Mouse (Mus musculus) embryo, embryonic 9.5 days (tissue): Measurements from ENCODE around the gene Pola2.
A peak's percentile ranks its signal among the peaks of the same experiment; 100 is the strongest.

ENCODE experiments used
- DNase-seq: peaks from one replicate; pipeline ENCODE4 v3.0.0-alpha.2; 2017; ENCODE audit errors: extremely low spot score

The Pola2 gene

DNA sequence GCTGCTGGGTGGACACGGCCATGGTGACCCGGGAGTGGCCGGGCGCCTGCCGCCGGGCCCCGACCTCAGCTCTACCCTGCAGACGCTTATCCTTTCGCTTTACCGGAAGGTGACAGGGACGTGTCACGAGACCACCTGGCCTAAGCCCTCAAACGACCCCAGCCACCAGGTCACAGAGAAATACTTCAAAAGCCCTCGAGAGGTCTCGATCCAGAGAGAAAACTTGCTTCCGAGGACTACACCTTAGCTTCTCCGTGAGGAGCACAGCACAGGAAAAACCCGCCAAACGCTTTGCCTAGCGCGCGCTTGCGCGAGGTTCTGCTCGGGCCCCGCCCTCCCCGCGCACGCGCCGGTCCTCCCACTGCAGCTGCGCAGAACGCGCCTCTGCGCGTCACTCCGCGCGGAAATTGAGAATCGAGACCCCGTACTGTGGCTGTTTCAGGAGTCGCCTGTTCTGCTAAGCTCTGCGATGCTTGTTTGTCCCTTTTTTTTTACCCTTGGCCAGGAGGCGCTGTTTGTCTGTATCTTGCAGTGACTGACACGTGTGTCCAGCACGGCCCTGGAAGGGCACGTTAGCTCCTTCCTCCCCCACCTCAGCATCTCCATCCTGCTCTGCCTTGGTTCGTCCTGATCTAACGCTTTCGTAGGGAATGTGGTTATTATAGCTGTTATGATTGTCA lies at the start of gene Pola2:
TSS of gene Pola2 (minus strand) at position 320 of the 680 bp plus-strand sequence.
- DNase-seq: peak; percentile 90

DNA sequence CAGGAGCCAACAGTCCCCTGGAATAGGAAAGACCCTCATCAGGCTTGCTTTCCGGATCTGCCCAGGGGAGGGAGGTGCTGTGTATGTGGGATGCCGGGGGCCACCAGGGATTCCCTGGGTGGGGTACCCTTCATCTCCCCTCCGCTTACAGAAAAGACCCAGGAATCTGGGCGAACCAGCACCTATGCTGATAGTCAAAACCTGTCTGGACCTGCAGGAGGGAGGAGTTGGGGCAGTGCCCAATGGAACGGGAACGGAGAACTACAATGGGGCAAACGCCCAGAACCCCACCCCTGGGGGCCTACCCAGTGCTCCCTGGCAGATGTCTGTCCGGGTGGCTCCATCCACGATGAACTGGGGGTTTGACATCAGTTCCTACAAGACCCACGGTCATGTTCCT lies 49.7 kb upstream of the Pola2 start:
- DNase-seq: no peak

DNA sequence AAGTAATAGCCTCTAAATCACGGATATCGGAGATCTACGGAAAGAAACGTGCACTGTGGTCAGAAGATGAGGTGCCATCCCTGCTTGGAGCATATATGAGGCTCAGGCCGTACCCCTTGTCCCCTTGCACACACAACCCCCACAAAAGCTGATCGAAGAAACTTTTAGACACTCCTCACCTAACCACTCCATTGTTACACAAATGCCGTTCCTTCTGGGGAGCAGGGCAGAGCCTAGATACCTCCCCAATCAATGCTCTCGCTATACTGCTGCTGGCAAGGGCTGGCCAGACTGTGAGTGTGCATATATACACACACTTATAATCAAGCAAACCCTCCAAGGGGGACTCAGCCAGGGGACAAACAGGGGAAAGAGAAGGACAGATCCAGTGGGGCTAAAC lies 45.1 kb upstream of the Pola2 start:
- DNase-seq: no peak

DNA sequence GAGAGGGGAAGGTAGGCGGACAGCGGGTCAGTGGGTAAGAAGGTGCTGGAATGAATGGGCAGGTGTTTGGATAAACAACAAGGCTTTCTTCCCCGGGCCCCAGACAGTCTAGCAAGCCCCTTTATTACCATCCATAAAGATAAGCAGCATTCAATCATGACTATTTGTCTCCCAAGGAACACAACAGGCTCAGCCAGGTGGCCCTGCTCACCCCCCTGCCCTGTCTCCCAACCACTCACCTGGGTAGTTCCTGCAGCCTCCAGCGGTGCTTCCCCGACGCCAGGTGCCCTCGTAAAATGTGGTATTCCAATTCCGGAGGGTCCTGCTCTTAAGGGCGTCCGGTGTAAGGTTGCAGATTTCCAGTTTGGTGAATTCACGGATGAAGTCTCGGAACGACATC lies 43.0 kb upstream of the Pola2 start:
- no peak for DNase-seq

DNA sequence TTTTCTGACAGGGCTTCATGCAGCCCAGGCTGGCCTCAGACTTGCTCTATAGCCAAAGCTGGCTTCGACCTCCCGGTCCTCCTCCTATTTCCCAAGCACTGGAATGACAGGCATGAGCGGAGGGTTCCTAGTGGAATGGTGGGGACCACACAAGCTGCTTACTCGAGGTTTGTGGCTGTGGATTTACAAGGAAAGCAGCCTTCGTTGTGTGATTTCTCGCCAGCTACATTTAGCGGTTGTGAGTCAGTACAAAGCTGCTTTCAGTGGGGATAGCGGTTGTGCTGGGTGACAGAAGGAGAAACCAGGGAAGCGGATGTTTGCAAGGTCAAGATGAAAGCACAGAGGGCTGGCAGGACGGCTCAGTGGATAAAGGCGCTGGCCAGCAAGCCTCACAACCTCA lies 41.5 kb upstream of the Pola2 start:
- DNase-seq: no peak

DNA sequence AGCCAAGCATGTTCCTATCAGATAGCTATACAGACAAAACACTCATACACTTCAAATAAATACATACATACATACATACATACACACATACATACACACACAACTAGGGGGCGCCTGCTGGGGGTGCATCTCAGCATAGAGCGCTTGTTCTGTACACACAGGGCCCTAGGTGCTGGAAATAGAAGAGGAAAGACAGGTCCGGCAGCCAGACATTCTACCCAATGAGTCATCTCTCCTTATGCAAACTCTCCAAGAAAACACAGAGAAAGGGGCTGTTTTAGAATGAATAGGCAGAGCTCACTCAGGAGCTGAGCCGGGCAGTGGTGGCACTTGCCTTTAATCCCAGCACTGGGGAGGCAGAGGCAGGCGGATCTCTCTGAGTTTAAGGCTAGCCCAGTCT lies 36.0 kb upstream of the Pola2 start:
- no peak for DNase-seq

DNA sequence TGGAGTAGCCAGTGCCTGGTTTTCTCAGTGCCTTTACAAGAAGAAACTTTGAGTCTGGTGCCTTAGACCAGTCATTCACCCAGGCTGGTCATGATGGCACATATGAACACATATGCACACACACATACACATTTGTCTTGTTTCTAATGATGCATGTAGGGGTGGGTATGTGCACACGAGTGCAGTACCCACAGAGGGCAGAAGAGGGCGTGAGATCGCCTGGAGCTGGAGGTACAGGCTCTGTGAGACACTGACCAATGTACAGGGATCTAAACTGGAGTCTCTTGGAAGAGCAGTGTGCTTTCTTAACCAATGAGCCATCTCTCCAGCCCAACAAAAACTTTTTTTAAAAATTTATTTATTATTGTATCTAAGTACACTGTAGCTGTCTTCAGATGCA lies 34.2 kb upstream of the Pola2 start:
- DNase-seq: no peak

DNA sequence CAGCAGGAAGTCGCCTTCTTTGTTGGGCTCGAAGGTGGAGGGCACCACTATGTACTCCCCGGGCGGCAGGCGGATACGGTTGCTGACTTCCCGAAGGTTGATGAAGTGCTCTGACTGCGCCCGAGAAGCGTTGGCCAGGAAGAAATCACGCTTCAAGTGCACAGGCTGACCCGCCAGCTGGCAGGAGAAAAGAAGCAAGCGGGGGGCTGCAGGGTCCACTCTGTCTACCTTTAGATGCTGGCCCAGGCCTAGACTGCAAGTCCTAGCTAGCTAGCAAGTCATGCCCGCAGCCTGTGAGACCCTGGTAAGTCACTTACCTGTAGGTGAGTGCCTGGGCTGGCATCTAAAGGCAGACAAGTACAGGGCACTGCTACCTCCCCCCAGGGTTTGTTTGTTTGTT lies 30.7 kb upstream of the Pola2 start:
- no peak for DNase-seq

DNA sequence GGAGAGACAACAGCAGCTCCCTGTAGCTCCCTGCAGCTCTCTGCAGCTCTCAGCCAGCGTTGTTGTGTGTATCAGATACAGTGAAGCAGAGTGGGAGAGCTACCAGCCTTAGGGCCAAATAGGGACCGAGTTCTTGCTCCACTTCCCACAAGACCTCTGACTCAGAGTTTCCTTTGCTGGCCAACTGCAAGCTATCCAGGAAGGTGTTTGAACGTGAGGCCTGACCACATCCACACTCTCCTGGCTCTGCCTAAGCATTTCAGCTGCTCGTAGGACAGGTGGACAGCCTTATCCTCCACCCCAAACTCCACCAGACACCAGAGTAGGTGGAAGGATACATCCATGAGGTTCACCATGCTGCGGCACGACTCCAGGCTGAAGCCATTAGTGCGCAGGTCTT lies 28.0 kb upstream of the Pola2 start:
- no peak for DNase-seq

DNA sequence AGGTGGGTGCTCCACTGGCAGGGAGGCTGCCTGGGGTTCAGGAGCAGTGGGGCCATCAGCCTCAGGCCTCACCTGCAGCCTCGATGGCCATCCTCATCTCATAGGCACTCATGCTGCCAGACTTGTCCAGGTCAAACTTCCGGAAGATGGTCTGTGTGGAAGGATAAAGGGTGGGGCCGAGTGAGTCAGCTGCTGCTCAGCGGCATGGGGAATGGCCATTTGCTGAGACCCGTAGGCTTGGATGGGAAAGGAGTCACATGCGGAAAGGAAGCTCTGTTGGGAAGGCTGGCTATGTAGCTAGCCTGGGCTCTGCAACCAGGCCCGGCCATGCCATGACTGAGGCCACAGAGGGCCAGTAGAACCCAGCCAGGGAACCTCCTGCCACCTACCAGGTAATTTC lies 27.5 kb upstream of the Pola2 start:
- no peak for DNase-seq

DNA sequence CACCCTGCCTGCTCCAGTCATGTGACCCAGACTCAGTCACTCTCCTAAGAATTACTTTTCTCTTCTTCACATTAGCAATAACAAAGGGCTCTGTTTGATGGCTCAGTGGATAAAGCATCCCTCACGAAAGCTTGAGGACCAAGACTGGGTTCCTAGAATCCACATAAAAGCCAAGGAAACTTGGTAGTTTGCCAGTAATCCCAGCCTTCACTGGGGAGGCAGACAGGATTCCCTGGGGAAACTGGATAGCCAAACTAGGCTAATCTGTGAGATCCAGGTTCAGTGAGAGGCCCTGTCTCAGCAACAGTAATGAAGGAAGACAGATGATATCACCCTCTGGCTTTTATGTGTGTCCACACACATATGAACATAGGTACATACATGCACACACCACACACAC lies 26.9 kb upstream of the Pola2 start:
- no peak for DNase-seq

DNA sequence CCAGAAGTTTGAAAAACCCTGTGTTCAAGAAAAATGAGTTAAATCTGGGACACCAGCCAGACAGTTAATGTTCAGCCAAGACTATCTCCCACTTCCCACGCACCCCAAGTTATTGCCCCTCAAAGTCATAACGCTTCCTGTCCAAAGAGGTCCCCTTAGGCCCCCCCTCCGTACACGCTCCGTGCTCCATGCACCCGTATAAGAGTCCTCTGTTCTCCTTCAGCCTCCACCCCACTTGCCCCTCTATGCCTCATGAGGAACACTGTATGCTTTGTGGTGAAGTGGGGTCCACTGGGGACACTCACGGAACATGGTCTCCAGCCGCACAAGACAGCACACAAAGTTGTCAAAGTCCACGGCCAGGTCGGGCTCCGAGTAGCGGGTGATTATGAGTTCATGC lies 26.0 kb upstream of the Pola2 start:
- DNase-seq: no peak

DNA sequence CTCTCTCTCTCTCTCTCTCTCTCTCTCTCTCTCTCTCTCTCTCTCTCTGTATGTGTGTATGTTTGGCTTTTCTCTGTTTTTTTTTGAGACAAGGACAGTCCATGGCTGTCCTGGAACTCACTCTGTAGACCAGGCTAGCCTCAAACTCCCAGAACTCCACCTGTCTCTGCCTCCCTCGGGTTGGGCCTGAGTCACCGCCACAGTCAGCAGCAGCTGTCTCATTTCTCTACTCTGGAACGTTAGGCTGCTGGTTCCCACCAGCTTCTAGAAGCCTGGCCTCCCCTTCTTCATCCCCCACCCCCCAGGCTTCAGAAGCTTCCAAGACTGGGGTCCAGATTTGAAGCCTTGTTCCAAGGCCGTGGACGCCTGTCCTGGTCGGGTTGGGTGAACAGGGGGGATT lies 25.6 kb upstream of the Pola2 start:
- DNase-seq: no peak

DNA sequence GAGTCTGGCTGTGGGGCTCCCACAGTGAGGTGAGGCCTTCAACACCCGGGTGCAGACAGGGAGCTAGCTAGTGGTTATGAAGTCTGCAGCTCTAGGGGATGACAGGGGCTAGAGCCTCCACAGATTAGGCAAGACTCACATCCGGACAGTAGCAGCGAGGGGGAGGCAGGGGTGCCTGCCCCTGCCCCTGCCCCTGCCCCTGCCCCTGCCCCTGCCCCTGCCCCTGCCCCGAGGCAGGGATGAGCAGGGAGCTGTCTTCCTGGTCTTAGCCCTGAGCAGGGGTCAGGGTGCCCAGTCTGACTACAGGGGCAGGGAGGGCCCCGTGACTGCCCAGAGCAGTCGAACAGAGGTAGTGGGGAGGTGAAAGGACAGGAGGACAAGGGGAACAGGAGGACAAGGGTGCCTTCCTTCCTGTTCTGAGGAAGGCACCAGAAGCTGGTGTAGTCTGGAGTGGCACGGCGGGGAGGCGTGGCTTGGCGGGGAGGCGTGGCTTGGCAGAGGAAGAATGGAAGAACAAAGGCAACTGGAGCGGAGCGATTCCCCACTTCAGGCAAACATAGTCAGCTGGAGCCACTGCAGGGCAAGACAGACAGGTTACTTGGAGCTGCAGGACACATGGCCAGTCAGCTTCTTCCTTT lies 24.9 kb upstream of the Pola2 start:
- DNase-seq: peak; percentile 84

DNA sequence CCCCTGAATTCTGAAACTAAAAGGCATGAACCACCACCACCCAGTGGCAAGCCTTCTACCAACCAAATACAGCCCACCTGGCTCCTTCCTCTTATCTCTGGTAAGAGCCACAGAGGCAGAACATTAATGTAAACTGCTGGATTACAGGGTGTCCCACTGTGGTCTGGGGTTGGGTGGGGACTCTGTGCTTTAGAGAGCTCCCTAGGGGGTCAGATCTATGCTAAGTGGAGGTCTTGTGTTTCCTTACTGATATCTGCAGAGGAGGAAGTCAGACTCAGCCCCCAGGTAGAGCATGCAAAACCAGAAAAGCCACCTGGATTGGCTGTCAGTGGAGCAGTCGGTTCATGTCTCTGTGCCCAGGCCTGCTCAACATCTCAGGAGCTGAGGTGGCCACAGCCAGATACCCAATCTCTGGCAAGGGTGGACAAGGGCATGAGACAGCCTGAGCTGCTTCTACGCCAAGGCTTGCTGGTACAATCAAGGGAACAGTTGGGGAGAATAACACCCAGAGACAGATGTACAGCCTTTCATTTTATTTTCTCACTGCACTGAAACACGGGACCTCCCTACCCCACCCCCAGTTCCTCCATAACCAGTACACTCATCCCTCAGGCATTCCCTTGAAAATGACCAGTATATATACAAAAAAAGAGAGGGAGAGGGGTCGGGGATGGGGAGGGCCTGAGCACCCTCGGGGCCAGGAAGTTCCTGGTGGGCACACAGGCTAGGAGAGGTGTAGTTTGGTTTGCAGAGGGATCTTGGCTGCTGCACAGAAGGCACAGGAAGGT lies 24.2 kb upstream of the Pola2 start:
- no peak for DNase-seq

DNA sequence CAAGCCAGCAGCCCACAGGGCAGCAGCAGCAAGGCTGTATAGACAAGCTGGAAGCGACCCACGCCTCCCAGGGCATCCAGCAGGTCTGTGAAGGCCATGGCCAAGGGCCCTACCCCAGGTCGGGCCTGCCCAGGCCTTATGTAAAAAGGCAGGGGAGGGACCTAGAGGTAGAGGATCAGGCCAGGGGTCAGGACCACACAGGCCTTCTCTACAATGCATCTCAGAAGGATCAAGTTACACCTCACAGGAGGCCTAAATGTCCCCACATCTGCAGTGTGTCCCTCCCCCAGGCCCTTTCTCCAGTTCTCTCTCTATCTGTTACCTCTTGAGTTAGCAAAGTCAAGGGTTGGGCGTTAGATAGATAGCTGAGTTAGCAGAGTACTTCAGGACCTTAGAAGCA lies 22.0 kb upstream of the Pola2 start, which contains the start of gene Slc22a20:
TSS of gene Slc22a20 (minus strand) at position 101 of the 400 bp plus-strand sequence.
- peak; percentile 14 for DNase-seq

DNA sequence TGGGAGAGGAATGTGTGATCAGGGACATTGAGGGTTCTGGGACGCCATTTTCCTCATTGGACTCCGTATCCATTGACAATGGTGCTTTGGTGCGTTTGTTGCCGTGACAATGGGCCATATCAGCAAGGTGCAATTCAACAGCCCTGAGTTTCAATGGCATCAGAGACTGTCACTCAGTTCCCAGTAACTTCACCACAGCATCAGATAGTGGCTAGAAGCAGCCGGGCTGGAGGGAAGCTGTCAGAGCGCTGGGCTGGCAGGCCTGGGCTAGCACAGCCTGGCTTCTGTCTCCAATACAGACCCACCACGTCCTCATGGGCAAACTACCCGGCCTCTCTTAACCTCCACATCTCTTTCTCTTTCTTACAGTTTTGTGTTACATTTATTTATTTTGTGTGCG lies 16.5 kb upstream of the Pola2 start:
- no peak for DNase-seq

DNA sequence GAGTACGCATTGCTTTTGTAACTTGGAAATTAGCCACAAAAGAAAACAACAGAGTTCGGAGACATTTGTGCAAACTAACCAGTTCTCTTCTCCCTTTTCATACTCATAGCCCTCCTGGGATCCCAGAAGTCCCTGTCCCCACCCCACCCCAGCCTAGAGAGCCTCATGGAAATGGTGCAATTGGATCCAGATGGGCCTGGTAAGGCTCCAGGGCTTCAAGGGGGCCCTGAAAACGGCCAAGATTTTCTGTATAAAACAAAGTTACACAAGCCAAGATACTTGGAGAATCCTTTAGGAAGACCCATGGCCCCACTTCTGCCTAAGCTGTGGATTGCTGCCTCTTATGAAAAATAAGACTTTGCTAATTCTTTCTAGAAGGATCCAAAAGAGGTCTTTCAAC lies 13.7 kb upstream of the Pola2 start:
- DNase-seq: no peak

DNA sequence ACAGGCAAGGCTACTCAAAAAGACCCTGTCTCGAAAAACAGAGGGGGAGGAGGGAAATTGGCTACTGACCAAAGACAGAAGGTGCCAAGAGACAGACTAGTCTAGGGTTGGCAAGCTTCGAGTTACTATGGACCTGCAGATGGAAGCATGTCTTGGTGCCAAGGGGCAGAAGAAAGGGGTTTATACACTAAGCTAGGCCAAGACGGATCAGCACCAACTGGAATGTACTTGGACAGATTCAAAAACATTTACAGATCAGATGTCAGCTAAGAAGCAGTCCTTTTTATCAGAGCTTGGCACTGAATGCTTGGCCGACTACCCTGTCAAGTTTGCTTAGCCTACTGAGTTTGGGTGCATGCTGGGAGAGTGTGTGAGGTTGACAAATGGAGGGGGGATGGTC lies 11.7 kb upstream of the Pola2 start:
- no peak for DNase-seq

DNA sequence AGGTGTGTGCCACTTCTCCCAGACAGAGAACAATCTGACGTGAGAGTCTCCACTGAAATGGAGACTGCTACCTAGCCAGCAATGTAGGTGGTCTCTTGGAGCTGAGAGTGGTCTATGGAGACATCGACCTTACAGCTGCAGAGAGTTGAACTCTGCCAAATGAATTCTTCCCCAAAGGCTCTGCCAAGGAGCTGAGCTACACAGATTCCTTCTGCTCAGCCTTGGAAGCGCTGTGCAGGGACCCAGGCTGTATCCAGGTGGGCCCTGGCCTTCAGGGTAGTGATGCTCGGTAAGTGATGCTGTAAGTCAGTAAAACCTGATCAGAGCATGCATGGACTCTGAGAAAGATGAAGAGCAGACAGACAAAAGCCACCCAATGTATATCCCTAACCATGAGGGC lies 11.1 kb upstream of the Pola2 start:
- no peak for DNase-seq

DNA sequence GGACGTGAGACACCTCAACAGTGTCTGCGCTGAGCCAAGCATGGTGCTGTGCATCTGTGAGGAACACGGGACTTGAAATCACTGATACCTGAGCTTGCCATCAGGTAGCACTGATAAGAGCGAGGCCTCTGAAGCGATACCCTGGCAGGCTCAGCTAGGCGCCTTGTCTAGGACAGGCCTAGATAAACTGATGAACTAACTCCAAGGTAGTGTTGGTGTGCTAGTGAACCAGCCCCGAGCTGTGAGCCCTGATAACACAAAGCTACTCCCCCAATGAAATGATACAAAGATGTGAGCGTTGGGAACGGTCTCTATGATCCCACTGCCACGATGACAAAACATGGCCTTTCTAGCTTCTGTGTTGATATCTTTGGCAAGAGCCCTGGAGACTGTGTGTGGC lies 3.7 kb upstream of the Pola2 start:
- no peak for DNase-seq

DNA sequence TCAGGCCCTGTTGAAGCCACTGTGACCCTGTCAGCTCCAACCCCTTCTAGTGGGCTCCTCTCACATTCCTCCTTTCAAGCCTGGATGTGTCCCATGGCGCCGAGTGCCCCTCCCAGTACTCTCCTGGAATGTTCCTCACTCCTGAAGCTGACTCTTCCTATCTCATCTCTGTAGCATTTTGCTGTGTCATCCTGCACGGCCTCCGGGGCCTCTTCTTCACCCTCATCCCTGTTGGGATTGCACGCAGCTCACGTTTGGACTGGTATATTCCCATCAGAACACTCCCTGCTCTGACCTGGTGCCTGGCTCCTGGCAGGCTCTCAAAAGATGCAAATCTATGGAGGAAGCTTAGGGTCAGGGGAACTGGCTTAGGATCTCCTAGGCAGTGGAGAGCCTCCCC lies 2.8 kb upstream of the Pola2 start:
- no peak for DNase-seq

DNA sequence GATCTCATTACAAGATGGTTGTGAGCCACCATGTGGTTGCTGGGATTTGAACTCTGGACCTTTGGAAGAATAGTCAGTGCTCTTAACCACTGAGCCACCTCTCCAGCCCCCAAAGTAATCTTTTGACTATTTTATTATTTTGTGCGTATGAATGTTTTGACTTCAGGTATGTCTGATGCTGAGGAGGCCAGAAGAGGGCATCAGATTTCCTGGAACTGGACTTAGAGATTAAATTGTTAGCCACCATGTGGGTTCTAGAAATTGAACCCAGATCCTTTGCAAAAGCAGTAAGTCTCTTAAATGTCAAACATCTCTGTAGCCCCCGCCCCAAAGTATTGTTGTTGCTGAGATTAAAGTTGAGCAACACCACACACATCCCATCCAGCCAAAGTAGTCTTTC lies 1.9 kb upstream of the Pola2 start:
- no peak for DNase-seq
